In the genomic region with DNA sequence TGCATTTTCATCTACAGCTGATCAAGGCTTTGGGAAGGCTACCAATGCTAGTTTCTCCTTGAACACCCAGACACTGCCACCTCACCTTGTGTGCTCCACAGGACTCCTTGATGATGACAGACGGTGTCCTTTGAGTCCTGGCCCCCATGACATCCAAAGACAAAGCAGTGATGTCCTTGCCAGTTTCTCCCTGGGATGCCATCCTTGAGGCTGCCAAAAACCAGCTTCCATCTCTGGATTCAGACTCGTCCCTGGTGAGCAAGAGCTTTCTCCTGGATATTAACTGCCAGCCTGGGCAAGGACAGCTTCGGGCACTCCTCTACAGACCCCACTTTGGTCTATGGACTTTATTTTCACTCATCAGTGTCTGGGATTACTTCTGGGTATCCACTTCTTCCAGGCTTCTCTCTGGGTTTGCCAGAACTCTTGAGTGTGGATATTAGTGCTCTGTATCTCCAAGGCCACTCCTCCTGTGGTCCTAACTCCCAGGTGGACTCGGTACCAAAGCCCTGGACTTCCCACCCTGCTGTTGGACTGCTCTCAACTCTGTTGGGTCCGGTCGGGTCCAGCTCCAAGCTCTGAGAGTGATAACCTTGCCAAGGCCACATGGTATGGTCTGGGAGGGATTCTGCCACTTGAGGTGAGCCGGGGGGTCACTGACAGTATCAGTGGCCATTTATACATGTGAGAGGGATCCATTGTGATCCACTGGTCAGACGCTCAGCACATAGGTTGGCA, we compare ENCODE assay signal across 10 mouse cellular contexts. TPM values are rescaled to one million over a fixed set of nuclear protein-coding genes. Genes with fewer than 3 reads are reported as not detected.
DNase-seq lines count a peak whose midpoint lies in the region; ATAC-seq and TF ChIP-seq lines count a peak whose summit lies in the region.
"Had no signal": no experiment of that assay in that cellular context is flagged by ENCODE, and none has a peak within 500 bp of the region (broad histone marks: within the 10 kb centered on the region; RNA-seq: fewer than 3 reads in every experiment).

No protein-coding gene starts in this region.

- H3K4me3 ChIP-seq in intestine, embryonic 15.5 days (replicated peaks): no peak overlapping the region
- no peak overlapping the region for H3K4me3 ChIP-seq in intestine, embryonic 16.5 days (ENCODE audit: low read length)
- H3K4me3 ChIP-seq in forebrain, embryonic 13.5 days: peak overlapping the region; percentile 92
- no peak overlapping the region for H3K4me3 ChIP-seq in liver, postnatal 0 days (ENCODE audit: low read depth, low read length)
- H3K4me3 ChIP-seq in kidney, adult 2 months (ENCODE audit: insufficient read depth, low read depth, low read length): no peak overlapping the region

- TF ChIP-seq POLR2A in kidney, adult 2 months (IDR thresholded peaks at IDR 0.05; ENCODE audit: low read depth, low read length): no peak

- no peaks in the 10 kb centered on the region for H3K27me3 ChIP-seq in intestine, embryonic 15.5 days (replicated peaks)
- no peaks in the 10 kb centered on the region for H3K27me3 ChIP-seq in intestine, embryonic 16.5 days (replicated peaks; ENCODE audit: control insufficient read depth, insufficient read depth, low read length)
- no peaks in the 10 kb centered on the region for H3K27me3 ChIP-seq in forebrain, embryonic 13.5 days
- no peaks in the 10 kb centered on the region for H3K27me3 ChIP-seq in liver, postnatal 0 days (ENCODE audit: insufficient read depth, low read length)
- H3K27me3 ChIP-seq in kidney, adult 2 months (replicated peaks; ENCODE audit: control insufficient read depth, insufficient read depth, low read length): no peaks in the 10 kb centered on the region

- peak; percentile 46 to 56 for DNase-seq in cerebellum, adult 18-20 months
- DNase-seq in liver, postnatal 0 days: no peak
- DNase-seq in gastrocnemius, postnatal 4 days (ENCODE audit: low spot score in 2 of 2): no peak
- DNase-seq in kidney, adult 2 months: no peak
- DNase-seq: gastrocnemius, postnatal 36 days had no signal

- H3K4me2 ChIP-seq in intestine, embryonic 15.5 days (replicated peaks): peak overlapping the region; percentile 89; the same call in 1 of the 2 replicates
- no peak overlapping the region for H3K4me2 ChIP-seq in intestine, embryonic 16.5 days (ENCODE audit: low read depth, low read length)
- peak overlapping the region; percentile 88 for H3K4me2 ChIP-seq in forebrain, embryonic 13.5 days
- peak overlapping the region; percentile 94 for H3K4me2 ChIP-seq in liver, postnatal 0 days (ENCODE audit: low read depth, low read length)

- no peaks in the 10 kb centered on the region for H3K36me3 ChIP-seq in intestine, embryonic 15.5 days
- H3K36me3 ChIP-seq in intestine, embryonic 16.5 days (ENCODE audit: control insufficient read depth, insufficient read depth, low read length): no peaks in the 10 kb centered on the region
- H3K36me3 ChIP-seq in forebrain, embryonic 13.5 days (ENCODE audit: poor library complexity, severe bottlenecking): 0 out of 2 replicates have a peak, but pooled peaks cover 9% of the 10 kb centered on the region
- no peaks in the 10 kb centered on the region for H3K36me3 ChIP-seq in liver, postnatal 0 days (replicated peaks; ENCODE audit: insufficient read depth, low read length)
- H3K36me3 ChIP-seq in kidney, adult 2 months (ENCODE audit: control insufficient read depth, insufficient read depth, low read length): no peaks in the 10 kb centered on the region

- no peaks in the 10 kb centered on the region for H3K9me3 ChIP-seq in intestine, embryonic 15.5 days
- no peaks in the 10 kb centered on the region for H3K9me3 ChIP-seq in intestine, embryonic 16.5 days (ENCODE audit: control insufficient read depth, low read length)
- no peaks in the 10 kb centered on the region for H3K9me3 ChIP-seq in forebrain, embryonic 13.5 days (replicated peaks)
- H3K9me3 ChIP-seq in liver, postnatal 0 days (ENCODE audit: low read length): no peaks in the 10 kb centered on the region

- no peak overlapping the region for H3K27ac ChIP-seq in intestine, embryonic 15.5 days
- no peak overlapping the region for H3K27ac ChIP-seq in intestine, embryonic 16.5 days (ENCODE audit: low read length)
- H3K27ac ChIP-seq in forebrain, embryonic 13.5 days: no peak overlapping the region
- no peak overlapping the region for H3K27ac ChIP-seq in liver, postnatal 0 days (ENCODE audit: low read depth)
- no peak overlapping the region for H3K27ac ChIP-seq in kidney, adult 2 months (ENCODE audit: insufficient read depth, low read depth, low read length)

- H3K4me1 ChIP-seq in intestine, embryonic 15.5 days (replicated peaks): peaks cover 9% of the 10 kb centered on the region
- H3K4me1 ChIP-seq in intestine, embryonic 16.5 days (ENCODE audit: control insufficient read depth, insufficient read depth, low read length): peaks cover 16% of the 10 kb centered on the region
- H3K4me1 ChIP-seq in forebrain, embryonic 13.5 days: peaks cover 34% of the 10 kb centered on the region
- peaks cover 16% of the 10 kb centered on the region for H3K4me1 ChIP-seq in liver, postnatal 0 days (ENCODE audit: insufficient read depth)
- peaks cover 4% of the 10 kb centered on the region; the same call in 1 of the 2 replicates for H3K4me1 ChIP-seq in kidney, adult 2 months (ENCODE audit: control insufficient read depth, insufficient read depth, low read length)

- WGBS in intestine, embryonic 15.5 days: 89% methylated on average over 8 of the region's 8 CpGs
- 88% methylated on average over 8 of the region's 8 CpGs for WGBS in intestine, embryonic 16.5 days
- WGBS in forebrain, embryonic 13.5 days: 90% methylated on average over 8 of the region's 8 CpGs
- 76% methylated on average over 8 of the region's 8 CpGs for WGBS in liver, postnatal 0 days (ENCODE audit: insufficient replicate concordance)
- WGBS in kidney, adult 2 months: 90% methylated on average over 8 of the region's 8 CpGs

- no peak overlapping the region for H3K9ac ChIP-seq in intestine, embryonic 15.5 days
- H3K9ac ChIP-seq in intestine, embryonic 16.5 days (ENCODE audit: low read depth, low read length): no peak overlapping the region
- 0 out of 2 replicates have a peak overlapping the region, but pooled peaks have one; percentile 92 for H3K9ac ChIP-seq in forebrain, embryonic 13.5 days
- H3K9ac ChIP-seq in liver, postnatal 0 days (replicated peaks): no peak overlapping the region

- no peak for ATAC-seq in intestine, embryonic 15.5 days
- ATAC-seq in intestine, embryonic 16.5 days: no peak
- ATAC-seq in forebrain, embryonic 13.5 days: no peak
- ATAC-seq in liver, postnatal 0 days: no peak
- ATAC-seq in frontal cortex, adult (ENCODE audit: low TSS enrichment): no peak

- no peak for TF ChIP-seq EP300 in liver, postnatal 0 days (IDR thresholded peaks at IDR 0.05; ENCODE audit: low read depth)

- TF ChIP-seq CTCF in liver, postnatal 0 days (IDR thresholded peaks at IDR 0.05; ENCODE audit: low read depth): no peak
- no peak for TF ChIP-seq CTCF in kidney, adult 2 months (conservative IDR thresholded peaks at IDR 0.05; ENCODE audit: insufficient read depth, insufficient read length, low read depth, low read length)

RNA-seq across cellular contexts. Expression of gene Anks3, which starts 1.6 kb away (rescaled TPM):
- 39.6 and 42.0 TPM in 2 replicates for polyA plus RNA-seq in intestine, embryonic 15.5 days (2015; fragmentation: Nextera tagmentation; extraction: Ambion mirVana)
- 39.7 and 41.3 TPM in 2 replicates for polyA plus RNA-seq in intestine, embryonic 16.5 days (2015; fragmentation: Nextera tagmentation; extraction: Ambion mirVana)
- 64.1 and 75.8 TPM in 2 replicates for polyA plus RNA-seq in forebrain, embryonic 13.5 days (2015; fragmentation: Nextera tagmentation; extraction: Ambion mirVana)
- polyA plus RNA-seq in liver, postnatal 0 days (2015; fragmentation: Nextera tagmentation; extraction: Ambion mirVana): 10.5 and 13.0 TPM in 2 replicates
- 10 to 100 TPM; 25.9 to 27.9 TPM for total RNA-seq in gastrocnemius, postnatal 4 days (2021)
- polyA plus RNA-seq in kidney, adult 2 months (2012; rRNA removed): 50.7 and 61.1 TPM in 2 replicates

RNA-seq across cellular contexts. Expression of gene Nudt16l1, which starts 27.0 kb away (rescaled TPM):
- 128 and 143 TPM in 2 replicates for polyA plus RNA-seq in intestine, embryonic 15.5 days (2015; fragmentation: Nextera tagmentation; extraction: Ambion mirVana)
- 144 TPM in 2 replicates for polyA plus RNA-seq in intestine, embryonic 16.5 days (2015; fragmentation: Nextera tagmentation; extraction: Ambion mirVana)
- 134 and 142 TPM in 2 replicates for polyA plus RNA-seq in forebrain, embryonic 13.5 days (2015; fragmentation: Nextera tagmentation; extraction: Ambion mirVana)
- 38.9 and 40.2 TPM in 2 replicates for polyA plus RNA-seq in liver, postnatal 0 days (2015; fragmentation: Nextera tagmentation; extraction: Ambion mirVana)
- 10 to 100 TPM; 51.5 to 57.6 TPM for total RNA-seq in gastrocnemius, postnatal 4 days (2021)
- polyA plus RNA-seq in kidney, adult 2 months (2012; rRNA removed): 137 and 145 TPM in 2 replicates

RNA-seq across cellular contexts. Expression of gene Sept12, which starts 32.1 kb away (rescaled TPM):
- not detected in 2 replicates for polyA plus RNA-seq in intestine, embryonic 15.5 days (2015; fragmentation: Nextera tagmentation; extraction: Ambion mirVana)
- polyA plus RNA-seq in intestine, embryonic 16.5 days (2015; fragmentation: Nextera tagmentation; extraction: Ambion mirVana): 0.11 TPM in 1 of 2 replicates, not detected in the other
- polyA plus RNA-seq in forebrain, embryonic 13.5 days (2015; fragmentation: Nextera tagmentation; extraction: Ambion mirVana): not detected in 2 replicates
- polyA plus RNA-seq in liver, postnatal 0 days (2015; fragmentation: Nextera tagmentation; extraction: Ambion mirVana): not detected in 2 replicates
- not detected for total RNA-seq in gastrocnemius, postnatal 4 days (2021)
- 0.33 TPM in 1 of 2 replicates, not detected in the other for polyA plus RNA-seq in kidney, adult 2 months (2012; rRNA removed)
- total RNA-seq: gastrocnemius, postnatal 36 days; neutrophil, adult 5-6 weeks had no signal

RNA-seq across cellular contexts. Expression of gene Smim22, which starts 41.5 kb away (rescaled TPM):
- polyA plus RNA-seq in intestine, embryonic 15.5 days (2015; fragmentation: Nextera tagmentation; extraction: Ambion mirVana): 99.2 and 112 TPM in 2 replicates
- polyA plus RNA-seq in intestine, embryonic 16.5 days (2015; fragmentation: Nextera tagmentation; extraction: Ambion mirVana): 133 and 146 TPM in 2 replicates
- 1.5 TPM in 1 of 2 replicates, not detected in the other for polyA plus RNA-seq in forebrain, embryonic 13.5 days (2015; fragmentation: Nextera tagmentation; extraction: Ambion mirVana)
- polyA plus RNA-seq in liver, postnatal 0 days (2015; fragmentation: Nextera tagmentation; extraction: Ambion mirVana): 23.6 and 23.7 TPM in 2 replicates
- total RNA-seq in gastrocnemius, postnatal 4 days (2021): not detected
- polyA plus RNA-seq in kidney, adult 2 months (2012; rRNA removed): 156 and 232 TPM in 2 replicates
- total RNA-seq: gastrocnemius, postnatal 36 days; neutrophil, adult 5-6 weeks had no signal

RNA-seq across cellular contexts. Expression of gene Rogdi, which starts 47.8 kb away (rescaled TPM):
- polyA plus RNA-seq in intestine, embryonic 15.5 days (2015; fragmentation: Nextera tagmentation; extraction: Ambion mirVana): 46.2 and 51.7 TPM in 2 replicates
- polyA plus RNA-seq in intestine, embryonic 16.5 days (2015; fragmentation: Nextera tagmentation; extraction: Ambion mirVana): 51.6 TPM in 2 replicates
- polyA plus RNA-seq in forebrain, embryonic 13.5 days (2015; fragmentation: Nextera tagmentation; extraction: Ambion mirVana): 88.1 and 102 TPM in 2 replicates
- polyA plus RNA-seq in liver, postnatal 0 days (2015; fragmentation: Nextera tagmentation; extraction: Ambion mirVana): 105 and 114 TPM in 2 replicates
- 10 to 100 TPM; 15.8 to 19.1 TPM for total RNA-seq in gastrocnemius, postnatal 4 days (2021)
- polyA plus RNA-seq in kidney, adult 2 months (2012; rRNA removed): 251 and 286 TPM in 2 replicates

Comparison
In these comparisons a context has a peak if more than half of its experiments do, and no peak if none do; other contexts are left out.
1. DNase-seq: peak in cerebellum, adult 18-20 months (2 of 2); none in liver, postnatal 0 days (single experiment), gastrocnemius, postnatal 4 days (0 of 2) and kidney, adult 2 months (single experiment).